Mouse (Mus musculus) heart, postnatal 0 days (tissue): ENCODE data around the gene Nol11.

Experiments used
- CTCF ChIP-seq: IDR thresholded peaks from 2 replicates; pipeline ENCODE4 v1.5.1; 2016; ENCODE audit warnings: antibody characterized with exemption, control low read depth, low read depth
- EP300 ChIP-seq: IDR thresholded peaks from 2 replicates; pipeline ENCODE4 v1.6.1; 2016; ENCODE audit warnings: antibody characterized with exemption, low read depth

GRCm38 (mm10) chr11:107129641-107130040, 59.5 kb downstream of the Nol11 start:
- TF ChIP-seq CTCF (no peak), EP300 (no peak)
